Mouse (Mus musculus) left cerebral cortex, postnatal 4 days (tissue): Measurements from ENCODE around the gene Abcb1b. TPM values are rescaled to one million over a fixed set of nuclear protein-coding genes. Genes with fewer than 3 reads are reported as not detected.
A peak's percentile ranks its signal among the peaks of the same experiment; 100 is the strongest.
"Not testable (repeated sequence)": the region's sequence is repeated elsewhere in the genome, so short reads cannot be mapped to it uniquely, and the experiment has no call there.

ENCODE experiments used
- DNase-seq: peaks from one replicate; pipeline ENCODE4 v3.0.0-alpha.2; 2022
- intact Hi-C: fragments of 180-260 bp; cut with DNase I; formaldehyde crosslinking; loops from one replicate; pipeline ENCODE4 v1.15.1; 2025
- total RNA-seq, 2 experiments: library from RNA; stranded (reverse); gene quantifications; 2 replicates each; pipeline ENCODE4 v1.2.3; 2021

Abcb1b gene
- 1 to 10 TPM; 1.3 to 2.4 TPM for total RNA-seq

DNA sequence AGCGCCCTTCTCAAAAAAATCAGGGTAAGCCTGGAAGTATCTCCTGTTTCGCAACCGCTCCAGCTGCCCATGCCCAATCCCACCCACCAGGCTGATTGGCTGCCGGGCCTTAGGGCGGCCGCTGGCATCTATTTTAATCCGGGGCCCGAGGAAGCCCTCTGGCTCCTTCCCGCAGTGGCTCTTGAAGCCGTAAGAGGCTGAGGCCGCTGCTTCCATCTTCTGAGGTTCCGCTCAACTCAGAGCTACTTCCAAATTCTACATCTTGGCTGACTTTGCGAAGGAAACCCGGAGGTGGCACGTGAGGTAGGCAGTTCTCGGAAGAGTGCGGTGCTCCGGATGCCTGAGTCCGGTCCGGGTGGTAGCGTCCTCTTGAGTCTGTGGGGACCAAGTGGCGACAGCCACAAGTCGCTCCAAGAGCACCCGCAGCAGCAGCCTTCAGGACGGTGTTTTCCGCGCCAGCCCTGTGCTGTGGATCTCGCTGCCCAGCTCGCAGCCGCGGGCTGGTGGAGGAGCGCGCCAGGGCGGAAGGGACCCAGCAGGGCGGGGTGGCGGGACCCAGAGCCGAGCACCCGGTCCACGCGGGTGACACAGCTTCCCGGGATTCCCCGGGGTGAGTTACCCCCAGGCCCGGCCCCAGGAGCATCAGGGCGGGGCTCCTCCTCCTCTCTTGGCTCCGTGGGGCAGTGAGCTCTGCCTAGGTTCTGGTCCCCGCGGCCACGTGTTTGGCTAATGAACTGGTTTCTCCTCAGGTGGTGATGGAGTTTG lies at the start of gene Abcb1b:
Gene Abcb1b (plus strand): TSS at position 161 of the 765 bp plus-strand sequence.
- DNase-seq: peak; percentile 64
- intact Hi-C loops: no loop called here

DNA sequence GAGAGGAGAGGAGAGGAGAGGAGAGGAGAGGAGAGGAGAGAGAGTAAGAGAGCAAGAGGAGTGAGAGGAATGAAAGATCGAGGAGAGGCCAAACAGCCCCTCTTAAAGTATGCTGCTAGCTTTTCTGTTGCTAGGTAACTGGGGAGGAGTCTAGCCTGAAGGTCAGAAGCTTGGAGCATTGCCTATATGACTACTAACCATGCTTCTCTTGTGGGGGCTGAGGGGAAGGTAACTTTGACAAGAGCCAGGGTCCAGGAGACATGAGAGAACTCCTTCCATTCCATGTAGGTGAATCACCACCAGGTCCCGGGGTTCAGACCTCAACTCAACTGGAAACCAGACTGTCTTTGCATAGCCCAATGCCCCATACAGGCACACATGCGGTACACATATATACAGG lies 25.1 kb upstream of the Abcb1b start:
- no peak for DNase-seq
- intact Hi-C loops: no loop called here

DNA sequence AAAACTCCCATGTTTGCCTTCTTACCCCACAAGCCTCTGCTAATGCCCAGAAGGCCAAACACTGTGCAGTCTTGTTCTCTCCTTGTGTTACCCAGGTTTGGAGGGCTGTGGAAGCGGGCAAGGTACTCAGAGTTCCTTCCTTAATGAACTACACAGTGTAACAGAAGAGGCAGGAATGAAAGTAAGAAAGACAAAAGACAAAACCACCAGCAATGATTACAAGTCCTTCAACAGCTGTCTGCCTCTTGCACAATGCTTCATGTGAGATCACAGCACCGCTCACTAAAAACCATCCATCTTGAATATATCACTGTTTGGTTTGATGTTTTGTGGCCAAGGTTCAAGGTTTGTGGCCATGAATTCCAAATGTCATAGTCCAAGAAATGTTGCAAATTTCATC lies 19.6 kb upstream of the Abcb1b start:
- intact Hi-C loops: no loop called here
- no peak for DNase-seq

DNA sequence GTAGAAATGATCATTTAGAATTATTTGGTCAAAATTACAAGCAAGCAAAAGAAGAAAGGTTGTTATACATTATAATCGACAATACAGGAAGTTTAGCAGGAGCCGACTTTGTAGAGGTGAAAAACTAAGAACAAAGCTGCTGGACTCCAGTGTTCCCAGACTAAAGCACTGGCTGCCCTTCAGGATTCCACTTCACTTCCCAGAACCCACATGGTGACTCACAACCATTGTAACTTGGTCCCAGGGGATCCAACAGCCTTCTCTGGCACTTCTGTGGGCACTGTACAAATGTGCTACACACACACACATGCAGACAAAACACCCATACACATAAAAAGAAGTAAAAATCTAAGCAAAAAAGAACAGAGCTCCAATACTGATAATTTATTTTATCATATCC lies 19.2 kb upstream of the Abcb1b start:
- no peak for DNase-seq
- intact Hi-C loops: no loop called here

DNA sequence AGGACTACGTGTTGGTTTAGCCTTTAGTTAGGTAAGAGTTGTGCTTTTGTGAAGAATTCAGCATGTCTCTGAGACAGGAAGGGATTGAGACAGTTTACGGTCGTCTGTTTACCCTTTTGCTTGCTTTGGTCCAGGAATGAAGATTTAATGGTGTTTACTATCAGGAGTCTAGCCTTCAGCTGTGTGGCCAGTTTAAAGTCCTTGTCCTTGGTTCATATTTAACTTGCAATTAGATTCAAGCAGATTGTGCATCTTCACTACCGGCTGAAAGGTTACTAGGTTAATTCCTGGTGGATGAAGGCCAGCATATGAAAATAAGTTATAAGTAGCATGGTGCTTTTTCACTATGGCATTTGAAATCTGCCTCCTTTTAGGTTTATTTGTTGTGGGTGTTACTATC lies 5.7 kb upstream of the Abcb1b start:
- DNase-seq: no peak
- intact Hi-C loops: no loop called here

DNA sequence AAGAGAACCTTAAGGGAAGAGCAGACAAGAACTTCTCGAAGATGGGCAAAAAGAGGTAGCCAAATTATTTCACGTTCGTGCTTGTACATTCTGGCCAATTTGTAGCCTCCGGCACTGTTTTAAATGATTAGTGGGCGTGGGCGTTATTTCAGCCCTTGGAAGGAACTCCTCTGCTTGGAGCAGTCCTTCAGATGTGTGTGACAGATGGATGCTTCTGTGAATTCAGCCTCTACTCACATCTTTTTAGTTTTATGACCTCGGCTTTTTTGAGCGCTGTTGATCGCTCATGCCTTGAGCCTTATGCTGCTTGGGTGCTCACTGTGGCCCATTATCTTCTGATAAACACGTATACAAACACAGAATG lies 787 bp downstream of the Abcb1b start:
- no peak for DNase-seq
- intact Hi-C loops: no loop called here

DNA sequence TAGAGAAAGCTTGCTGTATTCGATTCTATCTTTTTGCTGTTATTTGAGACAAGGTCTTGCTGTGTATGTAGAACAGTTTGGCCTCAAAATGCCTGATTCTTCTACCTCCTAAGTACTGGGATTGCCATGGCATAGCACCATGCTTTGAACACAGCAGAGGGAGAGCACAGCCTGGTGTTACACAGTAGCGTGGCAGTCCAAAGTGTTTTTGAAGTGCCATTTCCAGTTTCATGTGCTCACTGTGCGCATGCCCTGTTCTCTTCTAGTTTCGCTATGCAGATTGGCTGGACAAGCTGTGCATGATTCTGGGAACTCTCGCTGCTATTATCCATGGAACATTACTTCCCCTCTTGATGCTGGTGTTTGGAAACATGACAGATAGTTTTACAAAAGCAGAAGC lies 7.8 kb downstream of the Abcb1b start:
- intact Hi-C loops: no loop called here
- DNase-seq: no peak

DNA sequence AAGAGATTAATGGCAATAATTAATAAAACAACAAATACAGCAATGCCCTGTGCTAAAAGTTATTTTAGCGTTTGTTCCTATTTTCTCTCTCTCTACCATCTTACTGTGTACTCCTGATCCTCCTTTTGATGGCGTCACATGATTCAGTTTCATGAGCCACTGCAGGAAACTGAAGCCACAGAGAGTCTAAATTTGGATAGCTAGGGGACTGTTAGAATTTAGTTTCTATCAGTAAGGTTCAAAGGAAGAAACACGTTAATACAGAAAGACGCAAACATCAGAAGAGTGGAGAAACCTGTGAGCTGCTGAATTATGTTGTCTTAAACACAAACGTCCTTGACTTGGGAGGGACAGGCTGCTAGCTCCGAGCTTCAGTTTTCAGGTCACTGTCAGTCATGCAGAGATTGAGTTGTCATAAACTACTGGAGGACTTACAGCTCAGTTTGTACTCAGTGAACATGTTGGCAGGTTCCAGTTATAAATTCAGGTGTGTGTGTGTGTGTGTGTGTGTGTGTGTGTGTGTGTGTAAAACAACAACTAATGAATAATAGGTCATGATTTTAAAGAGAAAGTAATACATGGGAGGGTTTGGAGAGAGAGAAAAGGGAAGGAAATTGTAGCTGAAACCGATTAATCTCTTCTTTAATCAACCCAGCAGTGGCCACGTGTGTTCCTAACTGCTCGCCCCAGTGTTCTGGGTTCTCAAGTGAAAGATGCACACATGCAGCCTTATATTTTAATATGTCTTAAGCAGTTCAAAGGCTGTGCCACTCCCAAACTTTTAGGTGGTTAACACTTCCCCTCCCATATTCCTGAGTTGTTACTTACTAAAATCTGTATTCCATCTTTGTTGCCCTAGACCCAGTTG lies 9.4 kb downstream of the Abcb1b start:
- intact Hi-C loops: no loop called here
- no peak for DNase-seq

DNA sequence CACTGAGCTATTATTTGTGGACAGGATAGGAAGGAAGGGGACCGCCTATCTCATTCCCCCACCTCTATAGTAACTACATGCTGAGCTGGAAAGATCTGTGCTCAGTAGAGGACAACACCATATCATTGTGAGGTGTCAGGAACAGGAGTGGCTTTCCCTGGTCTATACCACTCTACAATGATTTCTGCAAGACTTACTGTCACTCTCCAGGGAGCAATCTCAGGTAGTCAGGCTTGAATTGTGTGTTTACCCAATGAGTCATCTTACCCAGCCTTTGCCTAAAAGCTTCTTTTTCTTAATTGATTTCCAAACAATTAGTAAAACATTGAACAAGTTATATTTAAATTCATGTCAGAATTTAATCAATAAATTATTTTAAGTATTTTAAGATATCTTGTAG lies 15.9 kb downstream of the Abcb1b start:
- DNase-seq: no peak
- intact Hi-C loops: no loop called here

DNA sequence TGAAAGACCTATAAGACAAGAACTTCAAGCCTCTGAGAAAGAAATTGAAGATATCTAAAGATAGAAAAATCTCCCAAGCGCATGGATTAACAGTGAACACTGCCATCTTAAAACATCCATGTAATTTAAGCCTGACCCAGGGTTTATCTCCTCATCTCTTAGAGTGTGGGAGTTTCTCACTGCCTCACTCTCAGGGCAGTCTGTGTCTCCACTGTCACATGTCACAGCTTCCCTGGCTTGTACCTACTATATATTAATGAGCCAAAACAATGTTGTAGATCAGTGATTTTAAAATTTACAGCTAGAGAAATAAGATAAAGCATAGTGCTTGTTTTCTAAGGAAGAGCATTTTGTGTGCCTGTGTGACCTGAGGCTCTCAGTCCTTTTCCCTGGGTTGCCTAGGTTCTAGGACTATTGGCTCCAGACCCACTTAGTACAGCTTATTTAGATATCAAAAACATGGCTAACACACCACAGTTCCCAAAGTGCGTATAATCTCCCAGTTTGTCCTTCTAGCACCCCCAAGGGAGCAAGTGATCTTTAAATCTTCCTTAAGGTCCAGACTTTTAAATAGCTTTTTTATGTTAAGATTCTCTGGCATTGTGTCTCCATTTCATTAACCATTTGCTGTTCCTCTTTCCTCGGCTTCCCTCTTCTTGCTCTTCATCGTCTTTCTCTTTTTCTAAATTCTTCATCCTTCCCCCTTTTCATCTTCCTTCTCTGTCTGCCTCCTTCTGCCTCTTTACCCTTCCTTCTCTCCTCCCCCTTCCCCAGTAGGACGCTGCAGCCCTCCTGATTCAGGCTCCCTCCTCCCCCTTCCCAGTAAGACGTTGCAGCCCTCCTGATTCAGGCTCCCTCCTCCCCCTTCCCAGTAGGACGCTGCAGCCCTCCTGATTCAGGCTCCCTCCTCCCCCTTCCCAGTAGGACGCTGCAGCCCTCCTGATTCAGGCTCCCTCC lies 22.0 kb downstream of the Abcb1b start:
- no peak for DNase-seq
- intact Hi-C loops: no loop called here

DNA sequence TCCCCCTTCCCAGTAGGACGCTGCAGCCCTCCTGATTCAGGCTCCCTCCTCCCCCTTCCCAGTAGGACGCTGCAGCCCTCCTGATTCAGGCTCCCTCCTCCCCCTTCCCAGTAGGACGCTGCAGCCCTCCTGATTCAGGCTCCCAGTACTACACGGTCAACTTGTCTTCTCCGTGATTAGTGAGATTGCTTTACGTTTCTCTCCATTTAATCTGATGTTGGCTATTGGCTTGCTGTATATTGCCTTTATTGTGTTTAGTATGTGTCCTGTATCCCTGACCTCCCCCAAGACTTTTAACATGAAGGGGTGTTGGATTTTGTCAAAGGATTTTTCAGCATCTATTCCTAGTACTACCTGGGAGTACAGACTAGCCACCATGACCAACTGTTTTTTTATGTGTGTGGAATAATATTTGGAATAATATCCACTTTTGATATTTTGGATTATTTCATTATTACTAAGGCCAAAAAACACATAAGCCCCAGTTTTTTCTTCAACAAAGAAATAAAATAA lies 22.7 kb downstream of the Abcb1b start:
- DNase-seq, intact Hi-C loops: not testable (repeated sequence)

DNA sequence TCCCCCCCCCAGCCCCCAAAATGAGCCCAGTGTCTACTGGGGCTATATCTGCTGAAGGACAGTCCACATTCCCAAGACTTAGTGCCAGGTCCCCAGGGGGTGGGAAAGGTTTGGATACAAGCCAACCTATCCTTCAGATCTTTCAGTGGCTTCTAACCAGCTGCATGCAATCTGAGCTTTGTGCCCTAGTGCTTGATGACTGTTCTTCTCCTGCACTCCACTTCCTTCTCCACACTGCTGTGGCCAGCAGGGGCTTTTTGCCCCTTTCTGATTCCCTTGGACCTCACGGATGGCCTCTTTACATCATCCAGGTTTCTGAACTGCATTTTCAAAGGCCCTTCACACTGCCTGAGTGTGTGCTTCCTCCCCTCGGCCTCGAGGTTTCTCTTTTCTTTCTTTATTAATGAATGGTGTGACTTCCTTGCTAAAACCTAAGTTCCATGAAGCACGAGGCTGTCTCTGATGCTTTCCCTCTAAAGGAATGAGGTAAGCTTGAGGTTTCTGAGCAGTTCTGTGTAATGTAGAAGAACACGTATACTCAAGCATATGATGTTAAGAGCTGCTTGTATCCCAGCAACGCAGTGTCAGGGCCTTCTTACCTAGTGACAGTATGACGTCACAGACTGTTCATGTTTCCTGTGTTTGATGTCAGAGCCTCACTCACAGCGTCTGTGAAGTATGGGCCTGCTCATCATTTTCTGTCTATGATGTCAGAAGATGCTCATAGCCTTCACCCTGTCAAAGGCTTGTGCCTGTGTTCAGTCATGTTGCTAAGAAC lies 40.9 kb downstream of the Abcb1b start:
- intact Hi-C loops: no loop called here
- peak; percentile 34 for DNase-seq

DNA sequence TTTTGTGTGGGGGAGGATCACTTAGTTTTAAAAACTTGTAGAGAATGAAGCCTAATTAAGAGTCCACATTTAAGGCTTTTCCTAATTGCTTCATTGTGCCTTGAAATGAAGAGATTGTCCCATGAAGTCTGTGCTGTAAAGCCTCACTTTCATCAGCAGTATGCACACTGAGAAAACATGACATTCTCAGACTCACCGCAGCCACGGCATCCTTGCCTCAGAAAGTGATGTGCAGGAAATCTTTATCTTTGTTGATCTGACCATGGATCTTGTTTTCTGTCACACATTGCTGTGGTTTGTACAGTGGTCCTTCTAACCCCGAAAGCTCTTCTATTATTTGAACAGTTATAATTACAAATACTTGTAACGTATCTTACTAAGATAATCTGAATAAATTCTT lies 41.7 kb downstream of the Abcb1b start:
- DNase-seq: no peak
- intact Hi-C loops: loop anchor here (10.0 kb wide), 1 partner anchor 355 kb away; no protein-coding TSS in a partner anchor

DNA sequence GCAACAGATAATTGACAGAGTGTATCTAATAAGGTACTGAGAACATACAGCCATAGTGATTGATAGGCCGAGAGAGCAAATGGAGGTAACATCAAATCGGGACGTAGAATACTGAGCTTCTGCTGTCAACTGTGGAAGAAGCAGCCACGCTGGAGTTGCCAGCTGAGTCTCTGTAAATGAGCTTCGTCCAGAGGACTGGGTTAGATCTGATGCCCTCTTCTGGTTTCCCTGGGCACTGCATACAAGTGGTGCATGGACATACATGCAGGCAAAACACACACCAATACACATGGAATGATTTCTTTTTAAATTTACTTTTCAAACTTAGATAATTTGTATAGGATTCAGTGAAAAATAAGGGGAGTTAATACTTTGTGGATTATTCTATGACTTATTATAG lies 42.9 kb downstream of the Abcb1b start:
- intact Hi-C loops: loop anchor here (10.0 kb wide), 1 partner anchor 356 kb away; no protein-coding TSS in a partner anchor
- DNase-seq: peak; percentile 78

DNA sequence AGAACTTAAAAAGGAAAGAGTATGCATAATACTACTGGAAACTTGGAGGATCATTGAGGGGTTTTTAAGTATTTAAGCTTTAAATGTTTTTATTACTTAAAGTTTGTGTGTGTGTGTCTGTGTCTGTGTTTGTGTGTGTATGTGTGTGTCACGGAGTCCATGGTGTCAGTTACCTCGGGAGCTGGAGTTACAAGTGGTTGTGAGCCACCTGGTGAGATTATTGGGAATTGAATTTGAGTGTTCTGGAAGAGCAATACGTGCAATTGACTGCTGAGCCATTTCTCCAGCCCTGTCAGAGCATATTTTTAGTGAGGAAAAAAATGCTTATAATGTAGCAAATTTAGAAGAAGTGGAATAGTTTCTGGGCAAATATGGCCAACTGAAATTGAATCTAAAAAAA lies 44.9 kb downstream of the Abcb1b start:
- DNase-seq: no peak
- intact Hi-C loops: loop anchor here (10.0 kb wide), 1 partner anchor 358 kb away; no protein-coding TSS in a partner anchor

DNA sequence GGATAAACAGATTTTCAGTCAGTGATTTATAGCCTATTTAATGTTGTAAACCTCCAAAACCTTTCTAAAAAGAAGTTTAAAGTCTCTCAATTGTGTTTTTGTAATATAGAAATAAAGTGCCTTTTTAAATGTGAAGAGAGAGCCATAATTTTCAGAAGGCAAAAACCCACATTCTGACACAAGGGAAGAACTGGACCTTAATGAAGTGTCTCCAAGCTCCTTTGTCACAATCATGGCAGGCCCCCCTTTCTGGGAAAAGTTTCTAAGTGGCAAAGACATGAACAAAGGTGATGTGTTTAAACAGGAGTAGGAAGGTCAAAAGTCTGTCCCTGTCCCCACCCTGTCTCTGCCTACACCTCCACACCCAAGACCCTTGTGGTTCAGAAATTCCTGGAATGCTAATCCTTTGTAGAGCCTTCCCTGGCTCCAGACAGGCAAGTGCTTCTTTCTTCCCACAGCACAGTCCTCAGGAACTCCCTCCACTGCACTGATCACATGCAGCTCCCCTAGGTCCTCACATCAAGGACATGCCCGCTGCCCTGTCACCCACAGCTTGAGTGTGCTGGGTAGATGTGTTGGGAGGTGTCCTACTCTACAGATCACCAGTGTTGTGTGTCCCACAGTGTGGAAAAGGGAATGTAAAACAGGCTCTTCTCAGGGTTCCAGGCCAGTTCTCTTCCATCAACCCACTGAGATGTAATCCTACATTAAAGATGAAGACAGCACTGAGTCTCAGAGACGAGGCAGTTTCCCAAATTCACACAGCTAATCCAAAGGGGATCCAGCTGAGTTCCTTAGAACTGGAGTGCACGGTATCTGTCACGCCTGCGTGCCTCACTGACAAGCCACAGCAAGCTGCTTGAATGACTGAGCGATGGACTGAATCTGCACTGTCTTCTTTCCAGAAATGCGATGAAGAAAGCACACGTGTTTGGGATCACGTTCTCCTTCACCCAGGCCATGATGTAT lies 50.9 kb downstream of the Abcb1b start:
- not testable (repeated sequence) for DNase-seq
- intact Hi-C loops: loop anchor here (10.0 kb wide), 1 partner anchor 364 kb away; no protein-coding TSS in a partner anchor

DNA sequence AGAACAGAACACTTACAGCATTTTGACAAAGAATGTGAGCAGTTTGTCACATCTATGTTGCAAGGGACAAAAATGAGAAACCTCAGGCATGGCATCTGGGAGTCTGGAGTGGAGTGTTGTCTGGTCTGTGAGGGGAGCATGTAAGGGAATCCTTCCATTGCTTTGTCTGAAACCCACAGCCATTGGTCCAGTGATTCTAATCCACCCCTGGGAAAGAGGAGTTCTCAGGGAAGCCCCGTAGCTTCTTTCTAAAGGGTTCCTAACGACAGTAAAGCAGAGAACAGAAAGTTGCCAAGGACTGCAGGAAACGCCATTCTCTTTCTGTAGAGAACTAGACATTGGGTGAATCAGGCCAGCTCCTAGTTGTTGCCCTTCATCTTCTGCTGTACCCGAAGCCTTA lies 52.9 kb downstream of the Abcb1b start:
- DNase-seq: no peak
- intact Hi-C loops: no loop called here

DNA sequence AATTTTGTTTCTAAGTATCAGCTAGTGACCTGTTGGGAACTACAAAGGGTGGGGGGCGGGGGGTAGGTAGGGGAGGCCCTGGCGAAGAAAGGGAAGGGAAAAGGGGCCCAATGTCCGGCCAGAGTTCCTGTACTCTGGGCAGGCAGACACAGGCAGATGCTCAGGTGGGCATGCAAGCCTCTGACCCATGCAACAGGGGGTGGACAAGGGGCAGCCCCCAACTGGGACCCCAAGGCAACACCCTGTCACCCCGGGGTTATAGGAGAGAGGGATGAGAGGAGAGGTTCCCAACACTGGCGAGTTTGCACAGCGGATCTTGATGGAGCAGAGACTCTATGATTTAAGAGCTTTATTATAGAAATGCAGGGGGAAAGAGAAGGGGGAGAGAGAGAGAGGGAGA lies 59.3 kb downstream of the Abcb1b start:
- intact Hi-C loops: no loop called here
- no peak for DNase-seq

DNA sequence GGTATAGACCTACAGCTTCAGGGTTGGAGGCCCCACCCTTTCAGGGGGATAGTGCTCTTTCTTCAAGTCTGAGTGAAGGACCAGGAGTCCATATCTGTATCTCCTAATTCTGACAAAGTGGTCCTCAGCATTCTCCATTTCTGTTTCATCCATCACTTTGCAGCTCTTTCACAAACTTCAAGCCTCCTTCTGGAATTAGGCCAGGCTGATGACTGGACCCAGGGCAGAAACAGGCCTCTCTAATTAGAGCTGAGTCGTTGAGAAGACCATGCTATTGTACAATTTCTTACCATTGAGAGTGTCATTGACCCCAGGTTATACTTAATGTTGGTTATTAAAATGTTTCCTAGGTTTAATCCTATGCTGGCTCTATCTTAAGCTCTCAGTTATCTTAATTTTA lies 63.9 kb downstream of the Abcb1b start:
- intact Hi-C loops: no loop called here
- DNase-seq: no peak
